Mouse (Mus musculus) C2C12 (cell line): ENCODE measurements at regions not wholly inside any gene's neighbourhood (a gene's known extent, or its start where the extent isn't known, plus 50 kb on each side); places are given as distances from the start of the nearest gene placed in this dataset.

Experiments used
- CEBPB ChIP-seq: IDR thresholded peaks from one replicate; pipeline ENCODE4 v1.6.1; 2011; ENCODE audit warnings: low read depth, mild to moderate bottlenecking, control low read depth, moderate library complexity
- CTCF ChIP-seq: IDR thresholded peaks from one replicate; pipeline ENCODE4 v1.5.1; 2011; ENCODE audit not compliant: control insufficient read depth, insufficient read depth, insufficient read length
- FOSL1 ChIP-seq: IDR thresholded peaks from one replicate; pipeline ENCODE4 v1.8.0; 2011; ENCODE audit warnings: mild to moderate bottlenecking, low read length; ENCODE audit not compliant: poor library complexity, insufficient read depth, severe bottlenecking
- MAX ChIP-seq: IDR thresholded peaks from one replicate; pipeline ENCODE4 v1.6.1; 2011; ENCODE audit warnings: mild to moderate bottlenecking, control low read depth
- MYOD1 ChIP-seq: IDR thresholded peaks from one replicate; pipeline ENCODE4 v1.6.1; 2011; ENCODE audit warnings: low read depth; ENCODE audit not compliant: control insufficient read depth, insufficient read length
- MYOG ChIP-seq: IDR thresholded peaks from one replicate; pipeline ENCODE4 v1.6.1; 2011; ENCODE audit not compliant: control insufficient read depth, insufficient read length; ENCODE audit errors: extremely low read depth
- USF1 ChIP-seq: IDR thresholded peaks from one replicate; pipeline ENCODE4 v1.6.1; 2011; ENCODE audit warnings: low read depth, mild to moderate bottlenecking, control low read depth, moderate library complexity

DNA sequence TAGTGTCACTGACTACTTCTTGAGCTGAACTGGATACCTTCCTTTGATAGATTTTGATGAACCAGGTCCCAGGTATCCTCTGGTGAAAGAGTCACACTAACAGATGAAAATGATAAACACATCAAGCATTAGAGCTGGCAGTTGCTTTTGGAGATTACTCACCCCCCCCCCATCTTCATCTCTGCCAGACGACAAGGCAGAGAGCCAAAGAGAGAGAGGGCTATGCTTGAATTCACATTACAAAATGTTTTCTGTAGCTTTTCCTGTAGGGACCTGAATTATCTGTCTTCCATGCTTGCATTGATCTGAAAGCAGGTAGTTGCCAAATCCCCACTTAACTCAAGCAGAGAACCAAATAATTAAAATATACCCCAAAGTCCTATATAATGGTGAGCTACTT, 525.3 kb downstream of the Gsdmc2 start:
- no peak for TF ChIP-seq USF1
- no peak for TF ChIP-seq CTCF
- no peak for TF ChIP-seq MAX
- TF ChIP-seq MYOD1 = no peak
- TF ChIP-seq CEBPB = no peak
- no peak for TF ChIP-seq MYOG
- no peak for TF ChIP-seq FOSL1
